Mouse (Mus musculus): Measurements from ENCODE around the gene Catsper2.

DNA sequence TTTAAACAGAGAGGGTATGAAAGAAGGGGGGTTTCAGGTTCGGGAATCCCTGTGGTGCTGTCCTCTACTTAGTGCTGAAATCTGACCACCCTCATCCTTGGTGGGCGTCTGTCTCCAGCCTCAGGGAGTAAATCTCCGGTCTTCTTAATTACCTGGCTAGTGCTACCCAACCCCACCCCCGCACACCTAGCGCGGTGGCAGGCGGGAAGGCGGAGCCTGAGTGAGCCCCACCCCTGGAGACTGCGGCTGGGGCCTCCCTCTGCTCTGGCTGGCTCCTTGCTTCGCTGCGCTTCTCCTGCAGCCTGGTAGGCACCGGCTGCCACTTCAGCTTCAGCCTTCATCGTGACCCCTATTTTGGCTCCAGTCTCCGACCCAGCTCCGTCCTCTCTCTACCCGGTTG lies 55.2 kb downstream of the Catsper2 start:
- no peak for TF ChIP-seq POLR2A (IDR thresholded peaks at IDR 0.05; ENCODE audit: low read depth, low read length)
- no peak for TF ChIP-seq CTCF (IDR thresholded peaks at IDR 0.05; ENCODE audit: borderline replicate concordance, insufficient read depth, low read length)
